Mouse (Mus musculus): ENCODE measurements at regions not wholly inside any gene's neighbourhood (a gene's known extent, or its start where the extent isn't known, plus 50 kb on each side); places are given as distances from the start of the nearest gene placed in this dataset.

- TF ChIP-seq CTCF (IDR thresholded peaks at IDR 0.05; ENCODE audit: low read depth) (no peak), EP300 (optimal IDR thresholded peaks at IDR 0.05) (no peak)
Observed at GRCm38 (mm10) chr1:19868478-19868877, 659.8 kb downstream of the Tfap2b start.
